Mouse (Mus musculus): ENCODE results near the gene Pde6h. TPM values are rescaled to one million over a fixed set of nuclear protein-coding genes. Genes with fewer than 3 reads are reported as not detected.

Pde6h gene
- polyA plus RNA-seq, 1 experiment from 2014 or later = not detected

- H3K4me1 ChIP-seq (ENCODE audit: control insufficient read depth, insufficient read depth, low read length) = 0 out of 2 replicates have a peak, but pooled peaks cover 3% of the 10 kb centered on the region
- no peaks in the 10 kb centered on the region for H3K36me3 ChIP-seq (ENCODE audit: control insufficient read depth, insufficient read depth, low read length)
- H3K9me3 ChIP-seq (ENCODE audit: control insufficient read depth, low read length) = no peaks in the 10 kb centered on the region
- ATAC-seq (ENCODE audit: low FRiP score, low TSS enrichment) (no peak), DNase-seq (no peak)
- no peaks in the 10 kb centered on the region for H3K27me3 ChIP-seq (ENCODE audit: control insufficient read depth, insufficient read depth, low read length)
- H3K9ac ChIP-seq (replicated peaks; ENCODE audit: low read length) = no peak within 1 kb of the TSS
- H3K27ac ChIP-seq (replicated peaks; ENCODE audit: low read depth, low read length) = 0 out of 2 replicates have a peak within 1 kb of the TSS, but pooled peaks have one; percentile 20
- H3K4me2 ChIP-seq (ENCODE audit: low read length) = no peak within 1 kb of the TSS
- 73% methylated on average over 12 of the region's 12 CpGs for WGBS
- no peak within 1 kb of the TSS for H3K4me3 ChIP-seq (replicated peaks; ENCODE audit: low read depth, low read length)
Measured at GRCm38 (mm10) chr6:136941051-136942021, 17.7 kb downstream of the Pde6h start, which contains the start of gene Arhgdib. TSS of gene Arhgdib (minus strand) at chr6:136941899.

GRCm38 (mm10) chr6:136942280-136942679 is 18.6 kb downstream of the Pde6h start:
- H3K36me3 ChIP-seq (ENCODE audit: control insufficient read depth, insufficient read depth, low read length) = no peaks in the 10 kb centered on the region
- no peak overlapping the region for H3K27ac ChIP-seq (replicated peaks; ENCODE audit: low read depth, low read length)
- WGBS = 79% methylated on average over 9 of the region's 9 CpGs
- ATAC-seq (ENCODE audit: low FRiP score, low TSS enrichment) (no peak), DNase-seq (no peak)
- H3K9me3 ChIP-seq (ENCODE audit: control insufficient read depth, low read length) = no peaks in the 10 kb centered on the region
- no peak overlapping the region for H3K4me3 ChIP-seq (replicated peaks; ENCODE audit: low read depth, low read length)
- no peaks in the 10 kb centered on the region for H3K27me3 ChIP-seq (ENCODE audit: control insufficient read depth, insufficient read depth, low read length)
- no peak overlapping the region for H3K4me2 ChIP-seq (ENCODE audit: low read length)
- H3K4me1 ChIP-seq (ENCODE audit: control insufficient read depth, insufficient read depth, low read length) = 0 out of 2 replicates have a peak, but pooled peaks cover 3% of the 10 kb centered on the region
- H3K9ac ChIP-seq (replicated peaks; ENCODE audit: low read length) = no peak overlapping the region

- H3K9ac ChIP-seq (replicated peaks; ENCODE audit: low read length) = no peak overlapping the region
- DNase-seq = no peak
- no peaks in the 10 kb centered on the region for H3K27me3 ChIP-seq (ENCODE audit: control insufficient read depth, insufficient read depth, low read length)
- H3K4me3 ChIP-seq (replicated peaks; ENCODE audit: low read depth, low read length) = no peak overlapping the region
- no peak for ATAC-seq (ENCODE audit: low FRiP score, low TSS enrichment)
- no peak overlapping the region for H3K4me2 ChIP-seq (ENCODE audit: low read length)
- 0 out of 2 replicates have a peak, but pooled peaks cover 9% of the 10 kb centered on the region for H3K4me1 ChIP-seq (ENCODE audit: control insufficient read depth, insufficient read depth, low read length)
- H3K9me3 ChIP-seq (ENCODE audit: control insufficient read depth, low read length) = no peaks in the 10 kb centered on the region
- H3K27ac ChIP-seq (replicated peaks; ENCODE audit: low read depth, low read length) = no peak overlapping the region
- H3K36me3 ChIP-seq (ENCODE audit: control insufficient read depth, insufficient read depth, low read length) = no peaks in the 10 kb centered on the region
Measured at GRCm38 (mm10) chr6:136943392-136943791, 19.8 kb downstream of the Pde6h start.

GRCm38 (mm10) chr6:136944511-136944910 is 20.9 kb downstream of the Pde6h start:
- 90% methylated on average over 8 of the region's 8 CpGs for WGBS
- DNase-seq (no peak), ATAC-seq (ENCODE audit: low FRiP score, low TSS enrichment) (no peak)
- Histone ChIP-seq H3K27ac (replicated peaks; ENCODE audit: low read depth, low read length) (no peak overlapping the region), H3K4me2 (ENCODE audit: low read length) (no peak overlapping the region), H3K4me3 (replicated peaks; ENCODE audit: low read depth, low read length) (no peak overlapping the region), H3K4me1 (ENCODE audit: control insufficient read depth, insufficient read depth, low read length) (0 out of 2 replicates have a peak, but pooled peaks cover 9% of the 10 kb centered on the region), H3K9me3 (ENCODE audit: control insufficient read depth, low read length) (no peaks in the 10 kb centered on the region), H3K36me3 (ENCODE audit: control insufficient read depth, insufficient read depth, low read length) (no peaks in the 10 kb centered on the region), H3K9ac (replicated peaks; ENCODE audit: low read length) (no peak overlapping the region), H3K27me3 (ENCODE audit: control insufficient read depth, insufficient read depth, low read length) (no peaks in the 10 kb centered on the region)

GRCm38 (mm10) chr6:136946241-136946640 is 22.6 kb downstream of the Pde6h start:
- Histone ChIP-seq H3K4me3 (replicated peaks; ENCODE audit: low read depth, low read length) (no peak overlapping the region), H3K27me3 (ENCODE audit: control insufficient read depth, insufficient read depth, low read length) (no peaks in the 10 kb centered on the region), H3K9ac (replicated peaks; ENCODE audit: low read length) (no peak overlapping the region), H3K9me3 (ENCODE audit: control insufficient read depth, low read length) (no peaks in the 10 kb centered on the region), H3K4me2 (ENCODE audit: low read length) (no peak overlapping the region), H3K27ac (replicated peaks; ENCODE audit: low read depth, low read length) (no peak overlapping the region), H3K4me1 (ENCODE audit: control insufficient read depth, insufficient read depth, low read length) (0 out of 2 replicates have a peak, but pooled peaks cover 9% of the 10 kb centered on the region), H3K36me3 (ENCODE audit: control insufficient read depth, insufficient read depth, low read length) (no peaks in the 10 kb centered on the region)
- WGBS = 84% methylated on average over 5 of the region's 5 CpGs
- no peak for ATAC-seq (ENCODE audit: low FRiP score, low TSS enrichment)
- no peak for DNase-seq

GRCm38 (mm10) chr6:136946943-136947342 is 23.3 kb downstream of the Pde6h start:
- DNase-seq (peak; percentile 31), ATAC-seq (ENCODE audit: low FRiP score, low TSS enrichment) (no peak)
- H3K4me1 ChIP-seq (ENCODE audit: control insufficient read depth, insufficient read depth, low read length) = 0 out of 2 replicates have a peak, but pooled peaks cover 6% of the 10 kb centered on the region
- no peak overlapping the region for H3K4me3 ChIP-seq (replicated peaks; ENCODE audit: low read depth, low read length)
- H3K9ac ChIP-seq (replicated peaks; ENCODE audit: low read length) = no peak overlapping the region
- WGBS = 47% methylated on average over 9 of the region's 9 CpGs
- H3K9me3 ChIP-seq (ENCODE audit: control insufficient read depth, low read length) = no peaks in the 10 kb centered on the region
- H3K36me3 ChIP-seq (ENCODE audit: control insufficient read depth, insufficient read depth, low read length) = no peaks in the 10 kb centered on the region
- no peak overlapping the region for H3K27ac ChIP-seq (replicated peaks; ENCODE audit: low read depth, low read length)
- no peaks in the 10 kb centered on the region for H3K27me3 ChIP-seq (ENCODE audit: control insufficient read depth, insufficient read depth, low read length)
- no peak overlapping the region for H3K4me2 ChIP-seq (ENCODE audit: low read length)

- Histone ChIP-seq H3K4me1 (ENCODE audit: control insufficient read depth, insufficient read depth, low read length) (0 out of 2 replicates have a peak, but pooled peaks cover 6% of the 10 kb centered on the region), H3K9ac (replicated peaks; ENCODE audit: low read length) (no peak overlapping the region), H3K27ac (replicated peaks; ENCODE audit: low read depth, low read length) (no peak overlapping the region), H3K9me3 (ENCODE audit: control insufficient read depth, low read length) (no peaks in the 10 kb centered on the region), H3K4me2 (ENCODE audit: low read length) (no peak overlapping the region), H3K4me3 (replicated peaks; ENCODE audit: low read depth, low read length) (no peak overlapping the region), H3K27me3 (ENCODE audit: control insufficient read depth, insufficient read depth, low read length) (no peaks in the 10 kb centered on the region), H3K36me3 (ENCODE audit: control insufficient read depth, insufficient read depth, low read length) (no peaks in the 10 kb centered on the region)
- 33% methylated on average over 4 of the region's 4 CpGs for WGBS
- ATAC-seq (ENCODE audit: low FRiP score, low TSS enrichment) = no peak
- DNase-seq = no peak
Measured at GRCm38 (mm10) chr6:136947716-136948115, 24.1 kb downstream of the Pde6h start.

GRCm38 (mm10) chr6:136950171-136950570 is 26.5 kb downstream of the Pde6h start:
- no peak overlapping the region for H3K4me3 ChIP-seq (replicated peaks; ENCODE audit: low read depth, low read length)
- 0 out of 2 replicates have a peak, but pooled peaks cover 6% of the 10 kb centered on the region for H3K4me1 ChIP-seq (ENCODE audit: control insufficient read depth, insufficient read depth, low read length)
- H3K27me3 ChIP-seq (ENCODE audit: control insufficient read depth, insufficient read depth, low read length) = no peaks in the 10 kb centered on the region
- no peak for ATAC-seq (ENCODE audit: low FRiP score, low TSS enrichment)
- H3K27ac ChIP-seq (replicated peaks; ENCODE audit: low read depth, low read length) = no peak overlapping the region
- H3K9me3 ChIP-seq (ENCODE audit: control insufficient read depth, low read length) = no peaks in the 10 kb centered on the region
- no peak overlapping the region for H3K4me2 ChIP-seq (ENCODE audit: low read length)
- WGBS = 86% methylated on average over 2 of the region's 2 CpGs
- no peak for DNase-seq
- no peaks in the 10 kb centered on the region for H3K36me3 ChIP-seq (ENCODE audit: control insufficient read depth, insufficient read depth, low read length)
- no peak overlapping the region for H3K9ac ChIP-seq (replicated peaks; ENCODE audit: low read length)
